In the genomic region with DNA sequence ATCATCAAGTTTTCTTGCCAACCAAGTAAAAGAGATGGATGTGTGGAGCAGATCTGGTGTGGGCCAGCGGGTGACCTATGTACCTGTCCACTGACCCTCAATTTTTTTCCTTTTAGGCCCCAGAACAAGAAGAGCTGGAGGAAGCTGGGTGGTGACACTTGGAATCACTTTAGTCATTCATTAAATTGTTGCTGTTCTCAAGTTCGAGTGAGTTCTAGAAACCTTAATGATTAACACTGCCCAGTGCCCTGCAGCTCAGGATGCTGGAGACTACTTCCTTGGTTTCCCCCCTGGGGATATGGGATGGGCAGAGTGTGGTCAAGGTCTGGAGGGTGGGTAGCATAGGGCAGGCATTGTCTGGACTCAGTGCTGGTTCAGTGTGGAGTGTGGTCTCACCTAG, we compare ENCODE assay signal across 22 mouse cellular contexts. TPM values are rescaled to one million over a fixed set of nuclear protein-coding genes. Genes with fewer than 3 reads are reported as not detected.
DNase-seq lines count a peak whose midpoint lies in the region; ATAC-seq and TF ChIP-seq lines count a peak whose summit lies in the region.
"Had no signal": no experiment of that assay in that cellular context is flagged by ENCODE, and none has a peak within 500 bp of the region (broad histone marks: within the 10 kb centered on the region; RNA-seq: fewer than 3 reads in every experiment).

No protein-coding gene starts in this region.

- H3K27me3 ChIP-seq in kidney, postnatal 0 days (ENCODE audit: insufficient read depth, low read length): no peaks in the 10 kb centered on the region
- H3K27me3 ChIP-seq: embryonic facial prominence, embryonic 15.5 days; heart, embryonic 13.5 days had no signal

- H3K4me3 ChIP-seq in kidney, postnatal 0 days (replicated peaks; ENCODE audit: low read depth, low read length): no peak overlapping the region
- H3K4me3 ChIP-seq: embryonic facial prominence, embryonic 15.5 days; erythroblast, embryonic 14.5 days; forebrain, embryonic 10.5 days; heart, embryonic 13.5 days had no signal

- DNase-seq in kidney, adult 18-20 months: peak; percentile 58
- DNase-seq in kidney, postnatal 4 days: no peak
- DNase-seq in kidney, adult 8-10 months: peak; percentile 71 to 87
- DNase-seq in kidney, postnatal 0 days (ENCODE audit: low spot score): peak; percentile 31
- peak; percentile 61 to 87 for DNase-seq in kidney, postnatal 36 days
- no peak for DNase-seq in embryo, embryonic 10.5 days (ENCODE audit: low spot score)
- no peak for DNase-seq in frontal cortex, postnatal 25 days (ENCODE audit: low spot score in 2 of 2)
- DNase-seq in testis, postnatal 14 days (ENCODE audit: low spot score): no peak
- DNase-seq: adrenal gland, adult 2 months; adrenal gland, postnatal 25 days; cerebellum, adult 8-10 months; cerebellum, postnatal 25 days; gastrocnemius, postnatal 36 days; heart, adult 11 months; heart, postnatal 36 days had no signal

- WGBS in kidney, postnatal 0 days: 54% methylated on average over 2 of the region's 2 CpGs

- ATAC-seq in kidney, postnatal 0 days (replicated peaks; ENCODE audit: low FRiP score, low read depth): peak; percentile 78
- ATAC-seq: forebrain, embryonic 14.5 days had no signal

- no peaks in the 10 kb centered on the region for H3K36me3 ChIP-seq in kidney, postnatal 0 days (ENCODE audit: insufficient read depth, low read length)
- H3K36me3 ChIP-seq: embryonic facial prominence, embryonic 15.5 days; forebrain, embryonic 10.5 days; heart, embryonic 13.5 days had no signal

- no peak overlapping the region for H3K4me2 ChIP-seq in kidney, postnatal 0 days (ENCODE audit: low read length)
- H3K4me2 ChIP-seq: embryonic facial prominence, embryonic 15.5 days; heart, embryonic 13.5 days had no signal

- no peak for TF ChIP-seq CTCF in kidney, postnatal 0 days (IDR thresholded peaks at IDR 0.05; ENCODE audit: low read depth)

- peak overlapping the region; percentile 22; the same call in 1 of the 2 replicates for H3K27ac ChIP-seq in kidney, postnatal 0 days
- H3K27ac ChIP-seq: embryonic facial prominence, embryonic 15.5 days; forebrain, embryonic 10.5 days; heart, embryonic 13.5 days had no signal

- no peaks in the 10 kb centered on the region for H3K9me3 ChIP-seq in kidney, postnatal 0 days (replicated peaks; ENCODE audit: low read length)
- H3K9me3 ChIP-seq: embryonic facial prominence, embryonic 15.5 days; forebrain, embryonic 10.5 days; heart, embryonic 13.5 days had no signal

- no peak overlapping the region for H3K9ac ChIP-seq in kidney, postnatal 0 days (ENCODE audit: low read depth, low read length)
- H3K9ac ChIP-seq: embryonic facial prominence, embryonic 15.5 days; heart, embryonic 13.5 days had no signal

- 0 out of 2 replicates have a peak, but pooled peaks cover 6% of the 10 kb centered on the region for H3K4me1 ChIP-seq in kidney, postnatal 0 days (replicated peaks; ENCODE audit: insufficient read depth, low read length)
- H3K4me1 ChIP-seq: embryonic facial prominence, embryonic 15.5 days; forebrain, embryonic 10.5 days had no signal

RNA-seq across cellular contexts. Expression of gene Ctcfl, which starts 9.8 kb away (rescaled TPM):
- 0.08 TPM in 1 of 2 replicates, not detected in the other for polyA plus RNA-seq in kidney, postnatal 0 days (2015; fragmentation: Nextera tagmentation; extraction: Ambion mirVana)
- polyA plus RNA-seq: adrenal gland, adult 2 months; cortical plate, adult 2 months; erythroblast, embryonic 14.5 days; forebrain, embryonic 14.5 days had no signal

RNA-seq across cellular contexts. Expression of gene Pck1, which starts 23.7 kb away (rescaled TPM):
- polyA plus RNA-seq in kidney, postnatal 0 days (2015; fragmentation: Nextera tagmentation; extraction: Ambion mirVana): 47.2 and 67.8 TPM in 2 replicates
- polyA plus RNA-seq: embryonic facial prominence, embryonic 15.5 days; forebrain, embryonic 10.5 days; forebrain, embryonic 14.5 days; hindbrain, embryonic 11.5 days had no signal

Comparison
In these comparisons a context has a peak if more than half of its experiments do, and no peak if none do; other contexts are left out.
1. DNase-seq: peak in kidney, adult 18-20 months (single experiment), kidney, adult 8-10 months (2 of 2), kidney, postnatal 0 days (single experiment) and kidney, postnatal 36 days (2 of 2); none in kidney, postnatal 4 days (0 of 2), embryo, embryonic 10.5 days (single experiment), frontal cortex, postnatal 25 days (0 of 2) and testis, postnatal 14 days (single experiment).